Mouse (Mus musculus): ENCODE results near the gene Olfr803.

Olfr803 gene

DNA sequence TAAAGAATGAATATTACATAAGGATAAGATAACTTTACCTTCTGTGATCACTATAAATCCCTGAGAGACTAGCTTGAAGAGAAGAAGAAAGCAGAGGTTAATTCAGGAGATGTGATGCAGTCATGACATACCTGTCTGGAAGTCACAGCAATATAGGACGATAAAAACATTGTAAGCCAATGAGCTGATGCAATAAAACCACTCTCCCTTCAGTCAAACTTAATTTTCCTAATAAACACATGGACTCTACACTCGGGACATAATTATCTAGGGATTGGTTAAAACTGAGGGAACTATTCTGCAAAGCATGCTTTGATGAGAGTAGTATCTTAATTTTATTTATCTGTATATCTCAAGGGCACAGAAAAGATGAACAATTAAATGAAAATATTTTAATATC is at the start of gene Olfr803:
TSS of gene Olfr803 (minus strand) at position 101 of the 400 bp plus-strand sequence.
- DNase-seq (ENCODE audit: low read depth in 2 of 2, low spot score in 2 of 2) = no peak

DNA sequence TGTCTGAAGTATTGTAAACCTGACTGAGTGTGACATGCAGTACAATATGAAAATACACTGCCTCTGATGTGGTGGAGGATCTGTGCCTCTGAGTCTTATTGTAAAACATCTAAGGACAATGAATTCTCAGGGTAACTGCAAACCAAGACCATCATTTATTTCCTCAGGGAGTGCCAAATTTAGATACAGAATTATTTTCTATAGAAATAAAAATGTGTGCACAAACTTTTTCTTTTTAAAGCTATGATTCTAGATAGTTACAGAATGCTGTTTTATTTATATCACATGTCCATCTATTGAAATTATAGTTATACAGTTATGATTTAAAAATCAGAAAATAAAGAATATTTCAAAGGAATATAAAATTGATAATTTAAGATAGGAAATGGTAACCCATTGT is 47.7 kb upstream of the Olfr803 start, which contains the start of gene Olfr806:
TSS of gene Olfr806 (minus strand) at position 101 of the 400 bp plus-strand sequence.
- DNase-seq (ENCODE audit: low read depth in 2 of 2, low spot score in 2 of 2) = no peak

DNA sequence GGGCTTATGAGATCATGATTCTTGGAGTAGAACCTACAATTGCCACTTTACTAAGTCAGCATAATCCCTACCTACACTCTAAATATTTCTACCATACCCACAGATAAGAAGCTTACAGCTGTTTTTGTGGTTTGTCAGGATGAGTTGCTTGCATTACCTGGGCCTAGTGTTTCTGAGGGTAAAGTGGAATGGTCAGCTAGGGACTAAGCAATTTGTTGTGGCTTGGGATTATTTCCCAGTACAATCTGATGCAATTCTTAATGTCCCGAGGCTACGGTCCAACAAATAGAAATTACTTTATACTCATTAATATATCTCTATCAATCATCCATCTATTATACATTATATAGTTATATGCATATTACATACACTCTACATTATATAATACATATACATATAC is 35.2 kb upstream of the Olfr803 start, which contains the start of gene Olfr805:
TSS of gene Olfr805 (minus strand) at position 101 of the 400 bp plus-strand sequence.
- DNase-seq (ENCODE audit: low read depth in 2 of 2, low spot score in 2 of 2) = no peak

DNA sequence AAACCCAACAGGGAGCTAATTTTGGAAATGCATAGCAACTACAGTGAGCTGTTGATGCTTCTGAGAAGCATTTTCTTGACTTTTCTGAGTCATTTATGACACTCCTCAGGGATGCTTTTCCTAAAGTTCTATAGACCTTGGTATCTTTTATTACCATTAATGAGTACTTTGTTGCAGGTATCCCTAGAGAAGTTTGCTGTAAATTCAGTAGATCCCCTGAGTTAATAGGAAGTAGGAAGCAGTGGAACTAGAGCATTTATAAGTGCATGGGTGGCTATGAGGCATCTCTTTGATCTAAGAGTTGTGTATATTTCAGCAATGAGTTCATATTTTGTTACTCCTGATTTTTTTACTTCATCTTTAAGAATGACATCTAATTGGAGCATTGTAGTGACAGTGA is 8.8 kb upstream of the Olfr803 start, which contains the start of gene Olfr804:
TSS of gene Olfr804 (plus strand) at position 301 of the 400 bp plus-strand sequence.
- DNase-seq (ENCODE audit: low read depth in 2 of 2, low spot score in 2 of 2) = no peak

DNA sequence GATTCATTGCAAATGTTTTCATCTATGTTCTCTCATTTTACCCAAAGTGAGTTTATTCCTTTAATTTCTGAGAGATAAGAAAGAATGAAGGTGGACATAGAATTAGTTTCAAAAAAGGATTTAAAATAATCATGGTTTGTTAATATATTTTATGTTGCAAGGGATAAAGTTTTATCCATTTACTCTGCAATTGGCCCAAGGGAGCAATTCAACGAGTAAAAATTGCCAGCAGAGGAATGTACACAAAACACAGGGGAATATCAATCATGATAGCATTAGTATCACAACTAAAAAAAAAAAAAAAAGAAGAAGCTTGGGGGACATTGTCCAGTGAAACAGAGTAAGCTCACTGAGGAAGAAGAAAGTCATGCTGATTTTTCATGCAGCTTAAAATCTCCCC is 6.0 kb downstream of the Olfr803 start, which contains the start of gene Olfr802:
TSS of gene Olfr802 (minus strand) at position 101 of the 400 bp plus-strand sequence.
- no peak for DNase-seq (ENCODE audit: low read depth in 2 of 2, low spot score in 2 of 2)

DNA sequence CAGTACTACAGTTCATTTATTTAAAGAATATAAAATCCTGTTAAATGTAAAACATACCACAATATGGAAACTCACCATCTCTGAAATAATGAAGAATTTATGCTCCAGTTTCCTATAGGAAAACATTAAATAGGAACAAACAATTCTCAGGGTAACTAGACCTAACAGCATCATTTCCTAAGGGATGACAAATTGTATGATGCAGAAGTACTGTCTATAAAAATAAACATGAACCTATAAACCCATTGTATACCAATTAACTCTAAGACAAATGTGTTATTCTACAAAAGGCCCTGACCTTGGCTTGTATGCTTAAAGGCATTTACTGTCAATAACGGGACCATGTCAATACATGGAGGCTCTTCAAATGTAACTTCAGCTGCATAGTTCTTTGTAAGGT is 20.3 kb downstream of the Olfr803 start, which contains the start of gene Olfr801:
TSS of gene Olfr801 (minus strand) at position 101 of the 400 bp plus-strand sequence.
- no peak for DNase-seq (ENCODE audit: low read depth in 2 of 2, low spot score in 2 of 2)

DNA sequence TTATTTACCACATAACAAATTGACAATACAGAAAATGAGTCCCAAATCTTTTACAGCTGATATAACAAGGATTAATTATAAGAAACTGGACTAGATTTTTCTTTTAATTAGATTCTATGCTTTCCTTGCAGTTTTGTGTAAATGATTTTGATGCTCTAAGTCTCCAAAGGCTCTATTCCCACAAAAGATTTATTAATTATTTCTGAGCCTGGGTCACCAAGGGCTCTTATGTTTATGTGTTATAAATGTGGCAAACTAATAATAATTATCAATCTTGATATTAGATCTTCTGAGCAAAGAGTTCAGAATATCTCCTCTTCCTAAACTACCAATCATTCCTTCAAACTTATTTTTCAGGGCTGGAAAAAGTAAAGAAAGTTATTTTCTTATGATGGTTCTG is 36.7 kb downstream of the Olfr803 start, which contains the start of gene Olfr800:
TSS of gene Olfr800 (plus strand) at position 301 of the 400 bp plus-strand sequence.
- no peak for DNase-seq (ENCODE audit: low read depth in 2 of 2, low spot score in 2 of 2)

DNA sequence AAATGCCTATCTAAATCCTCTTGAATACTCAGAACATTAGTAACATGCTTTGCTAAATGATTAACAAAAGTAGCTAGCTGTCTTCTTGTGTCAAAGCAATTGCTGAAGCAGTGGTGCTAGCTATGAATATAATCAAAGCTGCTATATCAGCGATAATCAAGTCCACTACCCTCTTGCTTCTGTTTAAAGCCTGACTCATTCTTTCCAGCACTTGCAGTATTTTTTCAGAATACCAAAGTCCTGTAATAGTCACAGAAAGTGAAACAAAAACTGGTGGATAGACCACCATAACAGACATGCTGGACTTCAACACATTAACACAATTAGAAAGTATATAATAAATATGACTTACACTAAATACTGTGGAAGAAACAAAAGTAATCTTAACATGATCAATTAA is 42.3 kb downstream of the Olfr803 start:
- no peak for DNase-seq (ENCODE audit: low read depth in 2 of 2, low spot score in 2 of 2)

Measured in CD8-positive naive resting alpha-beta T cell, adult 2 months (primary cell).